Mouse (Mus musculus) midbrain, embryonic 16.5 days (tissue): Measurements from ENCODE around the gene Ube2n. TPM values are rescaled to one million over a fixed set of nuclear protein-coding genes. Genes with fewer than 3 reads are reported as not detected.

Experiments used
- ATAC-seq: fragments of 200-750 bp; cut with Nextera tagmentation; 2 replicates; pipeline ENCODE4 v1.8.0; 2017; ENCODE audit warnings: moderate TSS enrichment
- H3K27ac ChIP-seq: fragments of 300-500 bp; sonication (generic); 2 replicates; pipeline ENCODE4 v1.5.1; 2014; ENCODE audit warnings: mild to moderate bottlenecking, low read length, mixed read lengths
- H3K27me3 ChIP-seq: fragments of 300-500 bp; sonication (generic); 2 replicates; pipeline ENCODE4 v1.6.1; 2014; ENCODE audit warnings: low read depth, low read length, mixed read lengths; ENCODE audit not compliant: control insufficient read depth, insufficient read depth
- H3K36me3 ChIP-seq: fragments of 300-500 bp; sonication (generic); 2 replicates; pipeline ENCODE4 v1.6.1; 2014; ENCODE audit warnings: mild to moderate bottlenecking, low read length, moderate library complexity, mixed read lengths; ENCODE audit not compliant: control insufficient read depth, insufficient read depth
- H3K4me1 ChIP-seq: fragments of 300-500 bp; sonication (generic); 2 replicates; pipeline ENCODE4 v1.6.1; 2014; ENCODE audit warnings: mild to moderate bottlenecking, low read length, mixed read lengths; ENCODE audit not compliant: control insufficient read depth, insufficient read depth
- H3K4me2 ChIP-seq: fragments of 300-500 bp; sonication (generic); 2 replicates; pipeline ENCODE4 v1.6.1; 2014; ENCODE audit warnings: mild to moderate bottlenecking, low read length, mixed read lengths
- H3K4me3 ChIP-seq: fragments of 300-500 bp; sonication (generic); 2 replicates; pipeline ENCODE4 v1.5.1; 2014; ENCODE audit warnings: low read depth, mild to moderate bottlenecking, low read length, moderate library complexity, mixed read lengths
- H3K9ac ChIP-seq: fragments of 300-500 bp; sonication (generic); 2 replicates; pipeline ENCODE4 v1.6.1; 2014; ENCODE audit warnings: low read depth, low read length, mixed read lengths
- H3K9me3 ChIP-seq: fragments of 300-500 bp; sonication (generic); replicated peaks from 2 replicates; pipeline ENCODE4 v1.6.1; 2014; ENCODE audit warnings: mild to moderate bottlenecking, low read length, mixed read lengths; ENCODE audit not compliant: control insufficient read depth, poor library complexity, severe bottlenecking
- WGBS: fragments of 180-500 bp; shearing (Covaris S2); extraction: QIAGEN DNeasy Blood & Tissue Kit; methylation state at CpG from one replicate; pipeline ENCODE4 v1.1.7; 2014; 5-methylcytosine and 5-hydroxymethylcytosine counted together
- polyA plus RNA-seq: library from polyadenylated mRNA; unstranded; fragments of >200 nt; fragmentation: Nextera tagmentation; extraction: Ambion mirVana; gene quantifications from 2 replicates; pipeline ENCODE4 v1.2.1, GENCODE M21; 2015

Ube2n gene
- polyA plus RNA-seq, 1 experiment from 2014 or later: 373 TPM

DNA sequence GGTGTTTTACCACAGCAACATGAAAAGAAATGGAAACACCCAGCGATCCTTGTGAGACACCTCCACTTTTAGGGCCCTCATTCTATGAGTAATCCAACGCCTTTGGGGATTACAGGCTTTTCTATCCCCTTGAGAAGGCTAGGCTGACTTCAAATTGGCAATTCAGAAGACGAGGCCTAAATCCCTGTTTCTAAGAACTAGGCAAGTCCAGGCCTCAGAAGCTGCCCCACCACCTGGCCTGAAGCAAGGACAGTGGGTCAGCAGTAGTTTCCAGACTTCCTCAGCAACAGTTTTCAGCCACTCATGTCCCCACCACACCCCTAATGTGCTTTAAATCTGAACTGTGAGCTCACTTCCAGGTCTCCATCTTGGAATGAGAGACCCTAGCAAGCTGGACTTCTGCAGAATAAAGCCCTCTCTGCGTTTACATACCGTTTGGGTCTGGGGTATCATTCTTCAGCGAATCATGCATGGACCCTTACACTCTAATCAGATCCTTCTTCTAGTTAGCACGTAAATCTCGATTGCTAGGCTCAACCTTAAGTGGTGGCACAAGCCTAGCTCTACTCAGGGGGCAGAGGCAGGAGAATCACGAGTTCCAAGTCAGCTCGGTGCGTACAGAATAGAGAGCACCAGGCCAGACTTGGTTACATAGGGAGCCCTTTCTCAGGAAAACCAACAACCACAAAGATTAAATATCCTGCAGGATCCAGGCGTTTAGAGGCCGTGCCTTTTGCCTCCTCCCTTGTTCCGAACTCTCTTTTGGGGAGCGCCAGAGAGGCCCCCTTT, 983 bp upstream of the Ube2n start:
- WGBS: 31% methylated on average over 15 of the region's 15 CpGs
- H3K36me3 ChIP-seq: no peaks in the 10 kb centered on the region
- H3K27me3 ChIP-seq: no peaks in the 10 kb centered on the region
- H3K4me2 ChIP-seq: peak overlapping the region; percentile 66
- peak; percentile 22 for ATAC-seq
- peak overlapping the region; percentile 94 for H3K9ac ChIP-seq
- H3K4me3 ChIP-seq: peak overlapping the region; percentile 95
- peaks cover 20% of the 10 kb centered on the region for H3K4me1 ChIP-seq
- peak overlapping the region; percentile 95 for H3K27ac ChIP-seq
- H3K9me3 ChIP-seq: no peaks in the 10 kb centered on the region

DNA sequence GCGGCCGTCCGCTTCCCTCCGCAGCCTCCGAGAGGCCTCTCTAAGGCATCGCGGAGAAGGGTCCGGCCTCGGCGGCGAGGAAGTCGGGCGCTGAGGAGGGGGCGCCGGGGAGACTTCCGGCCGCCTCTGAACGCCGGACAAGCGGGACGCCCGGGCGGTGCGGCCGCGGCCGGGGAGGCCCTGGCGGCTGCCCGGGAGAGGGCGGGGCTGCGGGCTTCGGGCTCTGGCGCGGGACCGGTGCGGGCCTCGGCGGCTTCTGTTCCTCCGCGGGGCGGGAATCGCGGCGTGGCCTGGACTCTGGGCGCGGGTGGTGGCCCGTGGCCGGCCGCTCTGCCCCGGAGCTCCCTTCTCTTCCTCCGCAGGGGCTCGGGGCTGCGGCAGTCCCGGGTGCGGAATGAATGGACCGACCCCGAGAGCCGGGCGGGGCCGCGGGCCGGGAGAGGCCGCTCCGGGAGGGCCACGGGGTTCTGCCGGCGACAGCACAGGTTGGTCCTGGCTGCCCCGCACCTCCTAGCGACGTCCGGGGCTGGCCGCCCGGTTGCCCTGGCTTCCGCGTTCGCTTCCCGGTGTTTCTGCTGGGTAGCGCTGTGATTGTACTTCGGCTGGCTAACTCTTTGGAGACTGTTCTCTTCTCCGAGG, 467 bp downstream of the Ube2n start:
- H3K36me3 ChIP-seq: no peaks in the 10 kb centered on the region
- peaks cover 20% of the 10 kb centered on the region for H3K4me1 ChIP-seq
- peak overlapping the region; percentile 95 for H3K27ac ChIP-seq
- WGBS: 0% methylated on average over 58 of the region's 80 CpGs
- H3K27me3 ChIP-seq: no peaks in the 10 kb centered on the region
- peak overlapping the region; percentile 70 for H3K4me2 ChIP-seq
- no peaks in the 10 kb centered on the region for H3K9me3 ChIP-seq
- H3K4me3 ChIP-seq: peak overlapping the region; percentile 95
- ATAC-seq: peak; percentile 72
- peak overlapping the region; percentile 94 for H3K9ac ChIP-seq

DNA sequence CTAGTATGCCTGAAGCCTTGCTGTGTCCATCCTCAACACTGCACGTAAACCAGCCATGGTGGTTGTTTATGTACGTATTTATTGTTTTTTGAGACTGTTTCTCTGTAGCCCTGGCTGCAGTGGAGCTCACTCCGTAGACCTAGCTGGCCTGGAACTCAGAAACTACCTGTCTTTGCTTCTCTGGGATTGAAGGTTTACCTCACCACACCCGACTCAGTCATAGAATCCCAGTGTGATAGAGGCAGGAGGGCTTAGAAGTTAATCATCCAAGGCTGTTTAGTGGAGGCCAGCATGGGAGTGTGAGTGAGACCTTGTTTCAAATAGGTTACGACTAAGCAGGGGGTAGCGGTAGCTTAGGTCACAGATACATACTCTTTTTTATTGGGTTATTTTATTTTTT, 2.7 kb downstream of the Ube2n start:
- no peak for ATAC-seq

DNA sequence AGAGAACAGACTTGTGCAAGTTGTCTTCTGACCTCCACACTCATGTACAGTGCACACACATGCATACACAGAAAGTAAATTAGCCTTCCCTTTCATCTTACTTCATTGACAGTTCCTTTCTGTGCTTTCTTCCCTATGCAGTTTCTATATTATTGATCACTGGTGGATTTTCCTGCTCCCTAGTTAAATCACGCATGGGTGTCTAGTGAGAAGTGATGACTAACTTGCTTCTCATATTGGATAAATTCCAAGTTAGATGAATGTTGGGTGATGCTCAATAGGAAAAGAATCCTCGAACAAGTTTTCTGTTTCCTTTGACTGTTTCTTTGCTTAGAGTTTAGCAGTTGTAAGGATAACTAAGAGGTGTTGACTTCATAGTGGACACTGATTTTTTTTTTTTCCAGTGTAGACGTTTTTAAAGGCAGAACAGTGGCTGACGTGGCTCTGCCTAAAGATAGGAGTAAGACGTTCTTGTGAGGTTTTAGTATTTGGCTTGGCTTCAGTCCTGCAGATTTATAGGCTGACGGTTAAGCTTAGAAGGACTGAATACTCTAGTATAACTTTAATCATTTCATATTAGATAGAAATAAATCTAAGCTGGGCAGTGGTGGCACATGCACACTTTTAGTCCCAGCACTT, 10.2 kb downstream of the Ube2n start:
- Histone ChIP-seq H3K36me3 (no peaks in the 10 kb centered on the region), H3K27ac (no peak overlapping the region), H3K4me3 (no peak overlapping the region), H3K9me3 (no peaks in the 10 kb centered on the region), H3K4me2 (no peak overlapping the region), H3K9ac (no peak overlapping the region), H3K27me3 (no peaks in the 10 kb centered on the region), H3K4me1 (no peaks in the 10 kb centered on the region)
- ATAC-seq: no peak
- 85% methylated on average over 6 of the region's 6 CpGs for WGBS

More for the DNA sequence above, 2.7 kb downstream of the Ube2n start:
- Histone ChIP-seq H3K36me3 (no peaks in the 10 kb centered on the region), H3K9me3 (no peaks in the 10 kb centered on the region), H3K4me1 (peaks cover 20% of the 10 kb centered on the region), H3K4me2 (no peak overlapping the region), H3K27me3 (no peaks in the 10 kb centered on the region), H3K9ac (no peak overlapping the region), H3K27ac (no peak overlapping the region), H3K4me3 (no peak overlapping the region)
- WGBS: 96% methylated on average over 6 of the region's 6 CpGs

DNA sequence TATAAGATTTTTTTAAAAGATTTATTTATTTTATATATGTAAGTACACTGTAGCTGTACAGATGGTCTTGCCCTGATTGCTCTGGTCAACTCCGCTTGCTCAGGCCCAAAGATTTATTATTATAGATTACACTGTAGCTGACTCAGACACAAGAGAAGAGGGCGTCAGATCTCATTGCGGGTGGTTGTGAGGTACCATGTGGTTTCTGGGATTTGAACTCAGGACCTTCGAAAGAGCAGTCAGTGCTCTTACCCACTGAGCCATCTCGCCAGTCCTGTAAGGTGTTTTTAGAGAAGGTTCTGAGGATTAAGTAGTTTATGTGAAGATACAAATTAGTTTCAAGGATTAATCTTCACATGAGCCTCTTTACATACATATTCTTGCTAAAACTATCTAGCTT, 10.9 kb downstream of the Ube2n start:
- Histone ChIP-seq H3K4me3 (no peak overlapping the region), H3K9me3 (no peaks in the 10 kb centered on the region), H3K27ac (no peak overlapping the region), H3K27me3 (no peaks in the 10 kb centered on the region), H3K9ac (no peak overlapping the region), H3K4me2 (no peak overlapping the region), H3K4me1 (0 out of 2 replicates have a peak, but pooled peaks cover 2% of the 10 kb centered on the region), H3K36me3 (no peaks in the 10 kb centered on the region)
- ATAC-seq: no peak
- WGBS: 95% methylated on average over 5 of the region's 5 CpGs

DNA sequence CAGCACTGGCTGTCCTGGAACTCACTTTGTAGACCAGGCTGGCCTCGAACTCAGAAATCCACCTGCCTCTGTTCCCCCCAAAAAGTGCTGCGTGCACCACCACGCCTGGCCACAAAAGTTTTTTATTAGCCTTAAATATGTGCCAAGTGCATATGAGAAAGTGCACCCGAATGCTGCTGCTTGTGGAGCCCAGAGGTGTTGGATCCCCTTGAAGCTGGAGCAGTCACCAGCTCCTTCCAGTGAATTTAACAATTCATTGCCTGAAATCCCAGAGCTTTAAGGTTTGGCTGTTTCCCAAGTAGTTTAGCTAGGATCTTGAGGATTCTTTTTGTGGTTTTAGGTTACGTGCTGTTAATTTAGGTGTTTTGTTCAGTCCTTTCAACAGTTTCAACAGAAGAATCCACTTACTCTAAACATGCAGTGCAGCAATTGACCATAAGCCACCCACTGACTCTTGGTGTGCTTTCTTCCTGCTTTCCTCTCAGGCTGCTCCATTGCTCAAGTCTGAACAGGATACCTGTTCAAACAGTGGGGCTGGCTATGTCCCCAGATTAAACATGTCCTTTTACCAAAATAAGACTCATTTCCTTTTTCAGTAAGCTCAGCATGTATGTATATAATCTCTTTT, 11.7 kb downstream of the Ube2n start:
- Histone ChIP-seq H3K4me1 (0 out of 2 replicates have a peak, but pooled peaks cover 2% of the 10 kb centered on the region), H3K27ac (no peak overlapping the region)
- no peak for ATAC-seq

DNA sequence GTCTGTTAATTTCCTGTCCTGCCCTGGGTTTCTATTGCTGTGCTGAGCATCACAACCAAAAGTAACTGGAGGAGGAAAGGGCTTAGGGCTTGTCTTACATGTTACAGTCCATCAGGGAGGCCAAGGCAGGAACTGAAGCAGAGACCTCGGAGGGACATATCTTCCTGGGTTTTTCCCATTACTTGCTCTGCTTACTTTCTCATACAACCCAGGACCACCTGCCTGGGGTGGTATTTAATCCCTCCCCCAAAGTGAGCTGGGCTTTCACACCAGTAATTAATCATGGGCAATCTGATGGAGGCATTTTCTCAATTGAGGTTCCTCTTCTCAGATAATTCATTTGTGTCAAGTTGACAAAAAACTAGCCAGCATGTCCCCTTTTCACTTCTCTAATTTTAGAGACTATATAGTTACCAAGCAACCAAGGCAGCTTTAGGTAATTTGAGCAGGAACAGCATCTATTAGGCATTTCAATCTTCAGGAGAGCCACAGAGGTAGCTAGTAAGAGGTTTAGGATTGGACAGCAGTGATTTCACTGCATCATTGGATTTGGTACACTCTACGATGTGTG, 15.7 kb downstream of the Ube2n start:
- 65% methylated on average over 2 of the region's 2 CpGs for WGBS
- Histone ChIP-seq H3K9ac (no peak overlapping the region), H3K4me2 (no peak overlapping the region), H3K36me3 (no peaks in the 10 kb centered on the region), H3K9me3 (no peaks in the 10 kb centered on the region), H3K4me1 (0 out of 2 replicates have a peak, but pooled peaks cover 2% of the 10 kb centered on the region), H3K27me3 (no peaks in the 10 kb centered on the region), H3K4me3 (no peak overlapping the region), H3K27ac (no peak overlapping the region)
- no peak for ATAC-seq

More for the DNA sequence above, 11.7 kb downstream of the Ube2n start:
- WGBS: 81% methylated on average over 5 of the region's 5 CpGs
- Histone ChIP-seq H3K4me3 (no peak overlapping the region), H3K9ac (no peak overlapping the region), H3K9me3 (no peaks in the 10 kb centered on the region), H3K27me3 (no peaks in the 10 kb centered on the region), H3K36me3 (no peaks in the 10 kb centered on the region), H3K4me2 (no peak overlapping the region)

DNA sequence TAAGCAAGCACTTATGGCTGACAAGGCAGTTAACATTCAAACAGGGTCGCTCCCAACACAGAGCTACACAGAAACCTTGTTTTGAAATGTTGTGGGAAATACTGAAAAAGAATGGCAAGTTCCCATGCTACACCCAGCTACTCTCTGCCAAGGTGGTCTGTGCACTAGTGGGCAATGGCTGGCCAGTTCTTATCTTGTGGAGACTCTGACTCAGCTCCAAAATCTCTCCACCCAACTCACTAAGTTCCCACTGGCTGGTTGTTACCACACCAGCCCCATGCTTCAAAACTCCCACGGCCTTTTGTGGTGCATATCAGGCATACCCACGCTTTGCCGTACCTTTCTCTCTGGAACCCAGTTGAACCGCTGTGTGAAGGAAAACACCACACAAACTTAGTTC, 18.0 kb downstream of the Ube2n start:
- WGBS: 97% methylated on average over 5 of the region's 5 CpGs
- ATAC-seq: no peak
- Histone ChIP-seq H3K4me1 (0 out of 2 replicates have a peak, but pooled peaks cover 2% of the 10 kb centered on the region), H3K9me3 (no peaks in the 10 kb centered on the region), H3K36me3 (no peaks in the 10 kb centered on the region), H3K4me3 (no peak overlapping the region), H3K4me2 (no peak overlapping the region), H3K9ac (no peak overlapping the region), H3K27me3 (no peaks in the 10 kb centered on the region), H3K27ac (no peak overlapping the region)
